Mouse (Mus musculus) MEL (cell line): ENCODE measurements around the gene Oxld1. TPM values are rescaled to one million over a fixed set of nuclear protein-coding genes. Genes with fewer than 3 reads are reported as not detected.

Experiments
- DNase-seq: peaks from one replicate; pipeline ENCODE4 v3.0.0; 2011; ENCODE audit warnings: low read depth, low spot score
- H3K27ac ChIP-seq: 2 replicates; pipeline ENCODE4 v1.5.1; 2012; ENCODE audit warnings: low read depth, mild to moderate bottlenecking, control low read depth, low read length, moderate library complexity; ENCODE audit not compliant: control insufficient read depth
- H3K27me3 ChIP-seq, 2 experiments: fragments of 150-350 bp in 1 of 2; sonication (generic) in 1 of 2; 2 replicates each; pipeline ENCODE4 v1.6.1; 2012; ENCODE audit warnings: low read length in 2 of 2, mild to moderate bottlenecking in 2 of 2, improper control_type of control experiment in 1 of 2, moderate library complexity in 1 of 2; ENCODE audit not compliant: insufficient read depth in 2 of 2, control insufficient read depth in 1 of 2
- H3K36me3 ChIP-seq, 2 experiments: 2 replicates each; pipeline ENCODE4 v1.6.1; 2012 to 2014; ENCODE audit warnings: low read length in 2 of 2, improper control_type of control experiment in 1 of 2, inconsistent platforms in 1 of 2, mild to moderate bottlenecking in 1 of 2; ENCODE audit not compliant: insufficient read depth in 2 of 2, control insufficient read depth in 1 of 2
- H3K4me1 ChIP-seq, 2 experiments: fragments of 150-350 bp in 1 of 2; sonication (generic) in 1 of 2; 2 replicates each; pipeline ENCODE4 v1.6.1; 2012; ENCODE audit warnings: low read length in 2 of 2, improper control_type of control experiment in 1 of 2, mild to moderate bottlenecking in 1 of 2; ENCODE audit not compliant: insufficient read depth in 2 of 2, control insufficient read depth in 1 of 2
- H3K4me3 ChIP-seq, 2 experiments: fragments of 150-350 bp in 1 of 2; sonication (generic) in 1 of 2; 2 replicates each; pipeline ENCODE4 v1.5.1; 2012; ENCODE audit warnings: low read depth in 2 of 2, low read length in 2 of 2, mild to moderate bottlenecking in 2 of 2, moderate library complexity in 2 of 2, control low read depth in 1 of 2, improper control_type of control experiment in 1 of 2; ENCODE audit not compliant: control insufficient read depth in 1 of 2, insufficient read depth in 1 of 2
- H3K79me2 ChIP-seq: 2 replicates; pipeline ENCODE4 v1.6.1; 2012; ENCODE audit warnings: mild to moderate bottlenecking, low read length, moderate library complexity; ENCODE audit not compliant: control insufficient read depth, poor library complexity, insufficient read depth
- H3K9ac ChIP-seq: 2 replicates; pipeline ENCODE4 v1.6.1; 2012; ENCODE audit warnings: low read depth, mild to moderate bottlenecking, control low read depth, low read length, moderate library complexity; ENCODE audit not compliant: control insufficient read depth, poor library complexity, severe bottlenecking
- H3K9me3 ChIP-seq: fragments of 150-350 bp; sonication (generic); replicated peaks from 2 replicates; pipeline ENCODE4 v1.6.1; 2012; ENCODE audit warnings: mild to moderate bottlenecking, low read length, improper control_type of control experiment, moderate library complexity; ENCODE audit not compliant: insufficient read depth
- CTCF ChIP-seq, 3 experiments: IDR thresholded peaks in 2 of 3; conservative IDR thresholded peaks in 1 of 3; 2 replicates each; pipeline ENCODE4 v1.5.1; 2011 to 2012; ENCODE audit warnings: low read length in 3 of 3, low read depth in 2 of 3, mild to moderate bottlenecking in 2 of 3, improper control_type of control experiment in 1 of 3, inconsistent platforms in 1 of 3, mixed read lengths in 1 of 3, moderate library complexity in 1 of 3; ENCODE audit not compliant: control insufficient read depth in 1 of 3, insufficient read depth in 1 of 3, poor library complexity in 1 of 3, severe bottlenecking in 1 of 3
- ETS1 ChIP-seq: IDR thresholded peaks from 2 replicates; pipeline ENCODE4 v1.6.1; 2012; ENCODE audit warnings: low read depth, mild to moderate bottlenecking, inconsistent platforms, low read length, improper control_type of control experiment, moderate library complexity
- KAT2A ChIP-seq: conservative IDR thresholded peaks from 2 replicates; pipeline ENCODE4 v1.6.1; 2012; ENCODE audit warnings: low read depth, low read length, improper control_type of control experiment, inconsistent platforms
- MYB ChIP-seq: IDR thresholded peaks from 2 replicates; pipeline ENCODE4 v1.6.1; 2011; ENCODE audit warnings: mild to moderate bottlenecking, low read depth, low read length, improper control_type of control experiment
- MYC ChIP-seq: IDR thresholded peaks from 2 replicates; pipeline ENCODE4 v1.6.1; 2011; ENCODE audit warnings: low read depth, mild to moderate bottlenecking, low read length, improper control_type of control experiment, moderate library complexity
- NRF1 ChIP-seq: IDR thresholded peaks from 2 replicates; pipeline ENCODE4 v1.6.1; 2014; ENCODE audit warnings: low read depth, mild to moderate bottlenecking, inconsistent platforms, low read length, improper control_type of control experiment, moderate library complexity; ENCODE audit not compliant: poor library complexity, insufficient read depth, severe bottlenecking
- POLR2A ChIP-seq, 2 experiments: IDR thresholded peaks; 2 replicates each; pipeline ENCODE4 v1.6.1; 2011 to 2012; ENCODE audit warnings: low read length in 2 of 2, mild to moderate bottlenecking in 2 of 2, control low read depth in 1 of 2, improper control_type of control experiment in 1 of 2, low read depth in 1 of 2, moderate library complexity in 1 of 2; ENCODE audit not compliant: control insufficient read depth in 1 of 2, insufficient read depth in 1 of 2, poor library complexity in 1 of 2
- POLR2AphosphoS2 ChIP-seq: IDR thresholded peaks from 2 replicates; pipeline ENCODE4 v1.6.1; 2011; ENCODE audit warnings: low read length, improper control_type of control experiment
- RAD21 ChIP-seq: IDR thresholded peaks from 2 replicates; pipeline ENCODE4 v1.6.1; 2011; ENCODE audit warnings: mild to moderate bottlenecking, low read depth, low read length, improper control_type of control experiment
- SIN3A ChIP-seq: IDR thresholded peaks from 2 replicates; pipeline ENCODE4 v1.6.1; 2012; ENCODE audit warnings: low read length, improper control_type of control experiment, inconsistent platforms
- SMC3 ChIP-seq: IDR thresholded peaks from 2 replicates; pipeline ENCODE4 v1.6.1; 2011; ENCODE audit warnings: low read depth, low read length, improper control_type of control experiment
- USF1 ChIP-seq: IDR thresholded peaks from 2 replicates; pipeline ENCODE4 v1.6.1; 2014; ENCODE audit warnings: low read depth, mild to moderate bottlenecking, inconsistent platforms, low read length, improper control_type of control experiment, moderate library complexity
- ZC3H11A ChIP-seq: IDR thresholded peaks from 2 replicates; pipeline ENCODE4 v1.6.1; 2012; ENCODE audit warnings: low read depth, mild to moderate bottlenecking, inconsistent platforms, low read length, improper control_type of control experiment
- polyA plus RNA-seq, 2 experiments: library from polyadenylated mRNA; stranded (reverse) in 1 of 2; unstranded in 1 of 2; fragments of >175 nt in 1 of 2; fragments of >200 nt in 1 of 2; gene quantifications; 2 replicates each; pipeline versions ENCODE4 v1.2.1 to v1.2.4; 2012; ENCODE audit warnings: low replicate concordance in 2 of 2, low read depth in 1 of 2; ENCODE audit not compliant: insufficient read length in 2 of 2, insufficient read depth in 1 of 2, missing spikeins in 1 of 2
- total RNA-seq: library from RNA; depleted of rRNA; stranded (reverse); fragments of 300-350 nt; gene quantifications from 2 replicates; pipeline ENCODE4 v1.2.3, GENCODE M21; 2012

The Oxld1 gene
- total and polyA plus RNA-seq, 3 experiments = 15.9 to 17.5 TPM; not detected in 1

DNA sequence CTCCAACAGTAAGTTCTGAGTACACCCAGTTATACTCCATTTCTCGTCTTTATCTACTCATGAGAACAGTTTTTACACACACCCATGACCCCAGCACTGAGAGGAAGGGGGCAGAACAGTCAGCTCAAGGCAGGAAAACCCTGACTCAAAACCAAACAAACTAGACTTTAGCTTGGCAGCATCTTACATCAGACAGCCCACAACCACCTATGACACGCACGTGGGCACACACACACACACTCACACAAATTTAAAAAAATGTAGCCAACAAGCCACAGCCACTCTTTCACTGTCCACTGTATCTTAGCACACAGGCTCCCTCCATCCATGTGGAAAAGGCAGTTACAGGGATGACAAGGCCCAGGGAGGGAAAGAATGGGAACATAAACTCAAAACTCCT lies 31.1 kb downstream of the Oxld1 start:
- H3K4me1 ChIP-seq = no peaks in the 10 kb centered on the region
- no peak for DNase-seq
- H3K36me3 ChIP-seq = peaks cover 0 to 65% of the 10 kb centered on the region in 2 experiments; a peak in 2 of 4 replicates
- no peaks in the 10 kb centered on the region for H3K9me3 ChIP-seq
- H3K79me2 ChIP-seq = peaks cover 11% of the 10 kb centered on the region
- no peak overlapping the region for H3K4me3 ChIP-seq
- H3K9ac ChIP-seq = no peak overlapping the region
- H3K27me3 ChIP-seq = no peaks in the 10 kb centered on the region
- H3K27ac ChIP-seq = no peak overlapping the region
- TF ChIP-seq MYB = no peak
- peak; percentile 19; the same call in 1 of the 2 replicates for TF ChIP-seq POLR2AphosphoS2
- no peak for TF ChIP-seq RAD21
- TF ChIP-seq MYC = no peak

DNA sequence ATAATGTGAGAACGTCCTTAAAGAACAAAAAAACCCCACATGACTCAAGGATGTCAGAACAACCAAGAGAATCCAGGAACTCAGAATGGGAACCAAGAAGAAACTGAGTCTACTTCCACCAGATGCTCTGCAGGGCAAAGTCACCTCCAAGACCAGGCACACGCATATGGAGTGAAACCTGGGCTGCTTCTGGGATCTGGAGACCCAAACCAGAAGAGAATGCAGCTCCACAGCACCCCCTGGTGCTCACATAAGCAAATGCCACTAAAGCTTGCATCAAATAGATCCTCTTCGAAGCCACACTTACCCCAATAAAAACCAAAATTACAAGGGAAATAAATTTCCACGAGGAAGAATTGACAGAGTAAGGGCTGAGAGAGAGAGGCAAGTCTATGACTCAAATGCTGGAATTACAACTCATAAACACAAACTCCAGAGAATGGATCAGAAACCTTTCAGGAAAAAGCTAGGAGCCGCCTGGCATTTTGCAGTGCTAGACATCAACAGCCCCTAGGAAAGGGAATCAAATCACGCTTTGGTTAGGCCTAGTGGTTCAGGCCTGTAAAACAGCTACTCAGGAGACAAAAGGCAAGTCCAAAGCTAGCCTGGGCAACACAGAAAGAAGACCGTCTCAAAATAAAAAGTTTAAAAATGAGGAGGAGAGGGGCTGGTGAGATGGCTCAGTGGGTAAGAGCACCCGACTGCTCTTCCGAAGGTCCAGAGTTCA lies 34.1 kb downstream of the Oxld1 start:
- DNase-seq = peak; percentile 82
- peak; percentile 79 to 93 (median 82) for TF ChIP-seq CTCF (IDR thresholded peaks at IDR 0.05 in 2 of 3, conservative IDR thresholded peaks at IDR 0.05 in 1 of 3; ENCODE audit: control insufficient read depth in 1 of 3, insufficient read depth in 1 of 3, low read depth in 2 of 3, low read length in 3 of 3, poor library complexity in 1 of 3, severe bottlenecking in 1 of 3)
- TF ChIP-seq NRF1 = no peak
- TF ChIP-seq SMC3 = peak; percentile 54
- TF ChIP-seq POLR2A (IDR thresholded peaks at IDR 0.05; ENCODE audit: control insufficient read depth in 1 of 2, insufficient read depth in 1 of 2, low read depth in 1 of 2, low read length in 2 of 2, poor library complexity in 1 of 2) = 0 out of 4 replicates have a peak, but pooled peaks of 1 of the 2 experiments have one; percentile 11
- TF ChIP-seq KAT2A = no peak
- TF ChIP-seq SIN3A = no peak
- TF ChIP-seq ETS1 = no peak
- TF ChIP-seq RAD21 = peak; percentile 57
- no peak for TF ChIP-seq POLR2AphosphoS2
- no peak for TF ChIP-seq USF1
- TF ChIP-seq ZC3H11A = peak; percentile 33; the same call in 1 of the 2 replicates
- H3K27me3 ChIP-seq = no peaks in the 10 kb centered on the region
- H3K36me3 ChIP-seq = peaks cover 0 to 68% of the 10 kb centered on the region in 2 experiments; a peak in 2 of 4 replicates
- H3K4me3 ChIP-seq = no peak overlapping the region
- no peak overlapping the region for H3K9ac ChIP-seq
- H3K4me1 ChIP-seq = no peaks in the 10 kb centered on the region
- H3K79me2 ChIP-seq = peaks cover 9% of the 10 kb centered on the region; the same call in 1 of the 2 replicates
- H3K27ac ChIP-seq = no peak overlapping the region
- no peaks in the 10 kb centered on the region for H3K9me3 ChIP-seq
